Mouse (Mus musculus) gastrocnemius, postnatal 25 days (tissue): ENCODE results near the gene Spout1. TPM values are rescaled to one million over a fixed set of nuclear protein-coding genes. Genes with fewer than 3 reads are reported as not detected.

Source experiments
- DNase-seq: peaks from one replicate; pipeline ENCODE4 v3.0.0; 2022
- long read RNA-seq, 2 experiments: library from polyadenylated mRNA; stranded (forward); transcript quantifications; one replicate each; pipeline ENCODE4 v2.0.0; 2021
- total RNA-seq, 2 experiments: library from RNA; stranded (reverse); gene quantifications; 1 replicate in 1 of 2; 2 replicates in 1 of 2; pipeline ENCODE4 v1.2.3; 2021

The Spout1 gene
- 1 to 10 TPM; 4.3 to 4.8 TPM for total RNA-seq
- long read RNA-seq, experiment 1, transcript Spout1-201 (12 exons, 1,805 nt), result major isoform, 7 of 12 reads
- long read RNA-seq, experiment 1, partial matches to known transcripts, result 0 of 12 reads
- long read RNA-seq, experiment 1, other reads (novel, unspliced or antisense), result 4 of 12 reads
- long read RNA-seq, experiment 2, transcript Spout1-201 (12 exons, 1,805 nt), result major isoform, 6 of 7 reads
- long read RNA-seq, experiment 2, partial matches to known transcripts, result 0 of 7 reads
- long read RNA-seq, experiment 2, other reads (novel, unspliced or antisense), result 1 of 7 reads

GRCm38 (mm10) chr2:30177700-30178675, at the start of gene Spout1:
Gene Spout1 (minus strand): TSS chr2:30178459.
- peak; percentile 92 for DNase-seq

- no peak for DNase-seq
Observed at GRCm38 (mm10) chr2:30216293-30216692, 38.0 kb upstream of the Spout1 start.

GRCm38 (mm10) chr2:30215493-30215892, 37.2 kb upstream of the Spout1 start:
- DNase-seq, result no peak

GRCm38 (mm10) chr2:30214745-30215144, 36.5 kb upstream of the Spout1 start:
- no peak for DNase-seq

- DNase-seq, result no peak
Observed at GRCm38 (mm10) chr2:30212951-30213350, 34.7 kb upstream of the Spout1 start.

GRCm38 (mm10) chr2:30212169-30212545, 33.9 kb upstream of the Spout1 start:
- no peak for DNase-seq

GRCm38 (mm10) chr2:30211408-30212168, 33.3 kb upstream of the Spout1 start:
- DNase-seq, result no peak

GRCm38 (mm10) chr2:30207886-30208285, 29.6 kb upstream of the Spout1 start:
- DNase-seq, result no peak

- no peak for DNase-seq
Observed at GRCm38 (mm10) chr2:30207401-30207800, 29.1 kb upstream of the Spout1 start.

GRCm38 (mm10) chr2:30205629-30206357, 27.5 kb upstream of the Spout1 start, which contains the start of gene Kyat1:
Gene Kyat1 (minus strand): TSS chr2:30205847.
- DNase-seq, result peak; percentile 90

- DNase-seq, result no peak
Observed at GRCm38 (mm10) chr2:30205255-30205628, 27.0 kb upstream of the Spout1 start.

- no peak for DNase-seq
Observed at GRCm38 (mm10) chr2:30203439-30203838, 25.2 kb upstream of the Spout1 start.

GRCm38 (mm10) chr2:30200388-30200925, 22.2 kb upstream of the Spout1 start:
- no peak for DNase-seq

- no peak for DNase-seq
Observed at GRCm38 (mm10) chr2:30199984-30200383, 21.7 kb upstream of the Spout1 start.

- DNase-seq, result no peak
Observed at GRCm38 (mm10) chr2:30198021-30198420, 19.8 kb upstream of the Spout1 start.

GRCm38 (mm10) chr2:30194656-30195055, 16.4 kb upstream of the Spout1 start:
- no peak for DNase-seq

GRCm38 (mm10) chr2:30191790-30192580, 13.7 kb upstream of the Spout1 start:
- no peak for DNase-seq

GRCm38 (mm10) chr2:30185681-30186080, 7.4 kb upstream of the Spout1 start:
- DNase-seq, result no peak

- no peak for DNase-seq
Observed at GRCm38 (mm10) chr2:30185276-30185675, 7.0 kb upstream of the Spout1 start.

GRCm38 (mm10) chr2:30183721-30184120, 5.5 kb upstream of the Spout1 start:
- no peak for DNase-seq

GRCm38 (mm10) chr2:30182424-30182823, 4.2 kb upstream of the Spout1 start:
- DNase-seq, result no peak
